Mouse (Mus musculus): ENCODE data around the gene Bend5.

DNA sequence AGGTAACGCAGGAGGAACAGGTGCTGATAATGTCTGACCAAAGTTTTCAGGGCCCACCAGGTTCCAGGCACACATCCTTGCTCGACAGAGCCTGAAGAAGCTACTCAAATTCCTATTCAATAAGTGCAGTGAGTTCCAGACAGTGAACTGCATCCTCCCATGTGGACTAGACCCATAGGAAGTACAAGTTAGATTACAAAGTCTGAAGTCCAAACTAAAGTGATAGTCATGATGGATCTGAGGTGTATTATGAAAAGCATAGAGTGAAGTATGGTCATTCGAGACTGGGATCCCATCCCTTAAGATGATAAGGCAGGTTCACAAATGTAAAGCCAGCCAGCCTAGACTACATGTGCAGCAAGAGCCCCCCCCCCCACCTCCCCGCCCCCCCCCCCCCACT, 6.1 kb downstream of the Bend5 start:
- TF ChIP-seq CTCF (conservative IDR thresholded peaks at IDR 0.05; ENCODE audit: low read length) (no peak), POU5F1 (IDR thresholded peaks at IDR 0.05; ENCODE audit: borderline replicate concordance, low read length) (no peak)

Data from E14TG2a.4 (cell line).